Mouse (Mus musculus) gastrocnemius, postnatal 25 days (tissue): ENCODE results near the gene 1700020D05Rik. TPM values are rescaled to one million over a fixed set of nuclear protein-coding genes. Genes with fewer than 3 reads are reported as not detected.

Experiments
- DNase-seq: peaks from one replicate; pipeline ENCODE4 v3.0.0; 2022
- total RNA-seq, 2 experiments: library from RNA; stranded (reverse); gene quantifications; 1 replicate in 1 of 2; 2 replicates in 1 of 2; pipeline ENCODE4 v1.2.3; 2021

Gene 1700020D05Rik
- total RNA-seq, 2 experiments from 2014 or later = 0.64 to 0.88 TPM

DNA sequence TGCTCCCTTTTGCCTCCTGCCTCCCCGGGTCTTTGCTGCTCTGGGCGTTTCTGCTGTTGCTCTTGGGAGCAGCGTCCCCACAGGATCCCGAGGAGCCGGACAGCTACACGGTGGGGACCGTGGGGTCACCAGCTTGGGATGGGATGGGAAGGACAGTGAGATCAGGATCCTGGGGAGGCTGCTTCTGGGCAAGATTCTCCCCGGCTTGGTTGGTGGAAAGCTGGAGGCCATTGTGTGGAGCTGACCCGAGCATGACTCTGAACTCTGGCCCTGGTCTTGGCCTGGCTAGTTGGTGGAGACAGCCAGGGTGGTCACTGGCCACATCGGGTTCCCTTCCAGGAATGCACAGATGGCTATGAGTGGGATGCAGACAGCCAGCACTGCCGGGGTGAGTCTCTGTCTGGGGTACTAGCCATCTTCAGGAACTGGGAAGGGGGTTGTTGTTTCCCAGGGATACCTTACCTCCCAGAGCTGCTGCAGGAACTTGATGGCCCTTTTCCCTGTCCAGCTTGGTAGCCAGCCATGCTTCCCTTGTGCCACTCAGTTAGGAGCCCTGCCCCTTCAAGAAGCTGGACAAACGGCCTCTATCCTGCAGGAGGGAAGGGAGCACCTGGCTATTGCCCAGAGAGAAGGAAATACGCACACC, 28.4 kb downstream of the 1700020D05Rik start:
- DNase-seq = no peak

DNA sequence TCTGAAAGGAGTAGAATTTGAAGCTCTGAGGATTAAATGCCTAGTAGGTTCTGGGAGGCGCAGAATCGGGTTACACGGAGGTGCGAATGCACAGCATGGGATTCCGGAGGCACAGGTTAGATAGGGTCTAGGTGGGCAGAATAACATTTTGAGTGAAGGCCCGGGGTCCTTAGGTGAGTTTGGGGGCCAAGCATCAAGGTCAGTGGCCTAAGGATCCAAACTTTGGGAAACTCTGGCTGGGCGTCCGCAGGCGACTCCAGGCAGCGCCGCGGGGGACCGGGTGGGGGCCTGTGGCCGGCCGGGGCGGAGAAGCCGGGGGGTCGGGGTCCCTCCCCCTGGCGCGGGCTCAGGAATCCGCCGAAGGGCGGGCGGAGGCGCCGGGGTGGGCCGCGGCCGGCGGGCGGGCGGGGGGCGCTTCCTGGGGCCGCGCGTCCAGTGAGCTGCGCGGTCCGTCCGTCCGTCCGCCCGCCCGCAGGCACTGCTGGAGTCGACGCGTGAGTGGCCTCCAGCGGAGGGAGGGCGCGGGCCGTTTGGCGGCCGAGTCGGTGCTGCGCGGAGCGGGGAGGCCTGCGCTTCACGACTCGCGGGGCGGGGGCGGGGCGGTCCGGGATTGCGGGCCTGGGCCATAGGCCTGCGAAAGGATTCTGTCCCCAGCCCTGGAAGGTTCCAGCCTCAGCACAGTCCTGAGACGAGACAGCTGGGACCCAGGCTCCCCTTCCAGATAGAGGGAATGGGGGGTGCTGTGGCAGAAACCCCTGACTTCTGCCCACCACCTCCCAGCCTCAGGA, 29.1 kb downstream of the 1700020D05Rik start:
- peak; percentile 59 for DNase-seq

DNA sequence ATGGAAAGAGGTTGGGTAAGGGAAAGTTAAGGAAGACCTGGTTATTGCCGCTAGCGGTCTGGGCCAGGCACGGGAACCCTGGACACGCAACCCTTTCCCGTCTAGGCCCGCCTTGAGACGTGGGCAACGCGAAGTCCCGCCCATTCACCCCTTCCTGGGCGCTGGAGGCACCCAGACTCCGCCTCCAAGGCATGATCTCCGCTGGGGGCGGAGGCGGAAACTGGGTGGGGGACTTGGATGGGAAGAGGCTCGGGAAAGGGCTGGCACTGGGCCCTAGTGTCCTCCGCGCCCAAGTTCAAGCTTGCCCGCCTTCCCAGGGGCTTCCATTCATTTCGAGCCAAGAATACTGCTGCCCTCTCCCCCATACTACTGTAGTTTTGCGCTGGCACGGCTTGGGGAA, 29.9 kb downstream of the 1700020D05Rik start, which contains the start of gene Efemp2:
Gene Efemp2 (plus strand): TSS at position 235 of the 400 bp plus-strand sequence.
- DNase-seq = peak; percentile 85

DNA sequence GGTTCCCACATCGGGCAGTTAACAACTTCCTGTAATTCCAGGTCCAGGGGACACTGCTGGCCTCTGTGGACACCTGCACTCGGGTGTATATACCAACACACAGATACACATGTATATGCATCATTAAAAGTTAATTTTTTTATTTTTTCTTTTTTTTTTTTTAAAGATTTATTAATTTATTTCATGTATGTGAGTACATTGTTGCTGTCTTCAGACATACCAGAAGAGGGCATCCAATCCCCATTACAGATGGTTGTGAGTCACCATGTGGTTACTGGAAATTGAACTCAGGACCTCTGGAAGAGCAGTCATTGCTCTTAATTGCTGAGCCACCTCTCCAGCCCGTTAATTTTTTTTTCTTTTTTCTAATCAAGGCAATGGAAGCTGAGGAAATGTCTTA, 30.7 kb downstream of the 1700020D05Rik start:
- DNase-seq = no peak

DNA sequence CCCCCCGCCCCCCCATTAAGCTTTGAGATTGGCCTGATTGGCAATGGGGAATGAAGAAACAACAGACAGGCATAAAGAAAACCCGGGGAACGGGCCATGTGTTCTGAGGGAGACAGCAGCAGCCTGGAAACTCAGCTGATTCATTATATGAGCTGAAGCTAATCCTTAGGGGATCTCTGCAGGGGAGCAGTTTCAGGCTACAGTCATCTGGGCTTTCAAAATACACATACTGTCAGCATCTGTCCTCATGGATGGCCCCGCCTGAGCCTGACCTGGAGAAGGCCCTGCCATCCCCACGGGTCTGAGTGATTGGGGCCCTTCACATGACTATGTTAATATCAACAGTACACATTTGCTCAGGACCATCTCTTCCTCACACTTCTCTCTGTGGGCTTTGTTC, 31.7 kb downstream of the 1700020D05Rik start:
- DNase-seq = no peak

DNA sequence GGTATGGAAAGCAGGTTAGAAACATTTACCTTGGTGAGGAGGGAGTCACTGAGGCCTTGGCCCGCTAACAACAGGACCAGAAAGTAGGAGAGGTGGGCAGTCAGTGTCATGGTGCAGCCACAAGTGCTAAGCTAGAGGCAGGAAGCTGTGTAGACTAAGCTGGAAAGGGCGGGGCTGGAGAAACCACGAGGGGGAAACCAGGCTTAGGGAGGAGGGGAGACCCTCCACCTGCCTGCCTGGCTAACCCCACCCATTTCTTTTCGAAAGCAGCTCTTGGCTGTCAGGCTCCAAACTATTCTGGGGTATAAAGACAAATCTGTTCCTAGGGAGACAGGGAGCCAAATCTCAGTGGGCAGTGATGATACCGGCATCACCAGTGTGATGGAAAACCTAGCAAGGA, 35.2 kb downstream of the 1700020D05Rik start, which contains the start of gene Ctsw:
Gene Ctsw (minus strand): TSS at position 134 of the 400 bp plus-strand sequence.
- no peak for DNase-seq

DNA sequence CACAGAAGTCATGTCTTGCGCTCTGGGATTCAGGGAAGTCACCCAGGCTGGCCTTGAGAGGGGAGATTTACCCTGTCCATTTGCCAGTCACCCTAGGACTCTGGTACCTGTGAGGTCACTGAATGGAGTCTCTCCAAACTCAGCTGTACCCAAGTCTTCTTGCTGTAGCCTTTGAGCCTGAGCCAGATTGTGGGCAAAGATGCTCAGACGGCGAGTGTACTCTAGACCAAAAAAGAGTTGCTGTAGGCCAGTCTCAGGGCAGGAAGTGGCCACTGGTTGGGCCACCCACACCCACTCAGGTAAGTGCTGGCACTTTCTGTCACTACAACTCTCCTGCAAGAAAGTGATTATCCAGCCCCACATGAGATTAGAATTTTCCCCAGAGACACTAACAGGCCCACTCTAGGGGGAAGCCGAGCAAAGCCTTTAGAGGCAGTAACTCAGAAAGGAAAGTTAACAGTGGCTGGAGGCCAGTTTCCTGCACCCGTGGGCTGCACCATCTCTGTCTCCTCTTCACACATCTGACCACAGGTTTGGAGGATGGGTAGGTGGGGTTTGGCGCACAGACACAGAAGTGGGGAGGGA, 36.6 kb downstream of the 1700020D05Rik start:
- DNase-seq = no peak

- DNase-seq = no peak
These were observed 38.5 kb downstream of the 1700020D05Rik start for GRCm38 (mm10) chr19:5465037-5465436.

- no peak for DNase-seq
These were observed 39.6 kb downstream of the 1700020D05Rik start for GRCm38 (mm10) chr19:5463791-5464562.

DNA sequence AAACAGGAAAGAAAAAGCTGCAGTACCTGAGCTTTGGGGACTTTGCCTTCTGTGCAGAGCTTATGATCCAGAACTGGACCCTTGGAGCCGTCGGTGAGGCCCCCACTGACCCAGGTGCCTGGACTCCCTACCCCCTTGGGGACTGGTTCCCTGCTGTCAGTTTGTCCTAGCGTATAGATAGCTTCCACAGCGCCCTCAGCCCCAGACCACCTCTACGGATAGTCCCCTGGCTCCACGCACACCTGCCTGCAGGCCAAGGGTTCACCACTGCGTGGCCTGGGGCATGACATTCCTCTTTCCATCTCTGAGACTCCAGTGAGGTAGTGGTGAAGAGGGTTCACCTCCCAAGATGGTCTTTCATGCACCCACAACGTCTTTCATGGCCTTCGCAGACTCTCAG, 40.4 kb downstream of the 1700020D05Rik start:
- DNase-seq = no peak

- DNase-seq = no peak
These were observed 42.2 kb downstream of the 1700020D05Rik start for GRCm38 (mm10) chr19:5461411-5461810.

DNA sequence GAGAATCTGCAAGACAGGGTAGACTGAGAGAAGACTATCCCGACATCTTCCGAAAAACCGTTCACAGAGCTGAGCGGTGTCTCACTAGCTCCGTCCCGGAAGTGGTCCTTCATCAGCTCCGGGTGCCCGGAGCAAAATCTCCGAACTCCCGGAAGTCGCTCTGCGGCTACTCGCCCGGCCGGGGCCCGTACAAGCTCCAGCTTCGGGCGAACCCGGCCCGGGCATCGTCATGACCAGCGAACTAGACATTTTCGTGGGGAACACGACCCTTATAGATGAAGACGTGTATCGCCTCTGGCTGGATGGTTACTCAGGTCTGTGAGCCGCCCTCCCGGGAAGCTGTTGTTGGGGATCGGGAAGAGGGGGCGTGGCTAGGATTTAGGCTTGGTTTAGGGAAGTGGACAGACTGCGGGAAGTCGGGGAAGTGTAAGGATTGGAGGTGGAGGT, 43.1 kb downstream of the 1700020D05Rik start, which contains the start of gene Fibp:
Gene Fibp (plus strand): TSS at position 151 of the 447 bp plus-strand sequence.
- DNase-seq = peak; percentile 81

DNA sequence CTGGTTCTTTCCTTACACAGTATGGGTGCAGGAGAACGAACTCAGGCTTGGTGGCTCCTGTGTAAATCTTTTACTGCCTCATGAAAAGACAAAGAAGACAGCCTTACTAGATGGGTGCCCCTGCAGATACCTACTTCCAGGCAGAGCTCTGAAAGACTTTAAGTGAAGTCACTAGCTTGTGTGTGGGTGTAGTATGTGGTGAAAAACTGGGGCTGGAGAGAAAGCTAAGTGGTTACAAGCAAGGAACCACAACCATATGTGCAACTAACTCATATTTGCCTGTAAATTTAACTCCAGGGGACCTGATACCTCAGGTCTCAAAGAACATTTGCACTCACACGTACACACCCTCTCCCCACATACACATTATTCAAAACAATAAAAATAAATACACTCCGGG, 43.7 kb downstream of the 1700020D05Rik start:
- DNase-seq = no peak

- DNase-seq = no peak
These were observed 44.6 kb downstream of the 1700020D05Rik start for GRCm38 (mm10) chr19:5459019-5459418.

GRCm38 (mm10) chr19:5457746-5458442, 45.7 kb downstream of the 1700020D05Rik start, which contains the start of gene Ccdc85b:
TSS of gene Ccdc85b (minus strand) at chr19:5457894.
- no peak for DNase-seq

DNA sequence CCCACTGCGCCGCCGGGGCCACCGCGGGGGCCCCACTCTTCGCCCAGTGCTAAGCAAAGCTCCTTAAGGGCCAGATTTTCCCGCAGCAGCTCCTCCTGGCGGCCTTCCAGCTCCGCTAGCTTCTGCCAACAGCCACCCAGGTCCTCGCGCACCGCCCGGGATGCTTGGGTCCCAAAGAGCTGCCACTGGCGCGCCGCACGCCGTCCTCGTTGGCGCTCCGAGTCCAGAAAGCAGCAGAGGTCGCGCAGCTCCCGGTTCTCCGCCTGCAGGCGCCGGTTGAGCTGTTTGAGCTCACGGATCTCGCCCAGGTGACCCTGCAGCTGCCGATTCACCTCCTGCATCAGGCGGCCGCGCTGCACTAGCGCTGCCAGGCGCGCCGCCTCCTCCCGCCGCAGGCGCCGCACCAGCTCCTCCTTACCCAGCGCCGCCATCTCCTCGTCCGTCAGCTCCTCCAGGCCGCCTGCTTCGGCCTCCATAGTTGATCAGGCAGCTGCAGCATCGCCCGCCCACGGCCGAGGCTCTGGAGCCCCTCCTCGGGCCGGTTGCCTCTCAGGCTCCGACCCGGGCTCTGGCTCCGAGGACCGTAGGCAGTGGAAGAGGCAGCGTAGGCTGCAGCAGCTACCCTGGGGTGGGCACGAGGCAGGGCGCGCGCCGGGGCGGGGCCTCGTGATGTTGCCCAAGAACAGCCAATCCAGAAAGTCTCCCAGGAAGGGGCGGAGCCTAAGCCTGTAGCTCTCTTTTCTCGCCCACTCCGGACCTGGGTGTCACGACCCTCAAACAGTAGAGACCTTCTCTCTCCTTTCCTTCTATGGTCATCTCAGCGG, 46.5 kb downstream of the 1700020D05Rik start:
- peak; percentile 96 for DNase-seq

DNA sequence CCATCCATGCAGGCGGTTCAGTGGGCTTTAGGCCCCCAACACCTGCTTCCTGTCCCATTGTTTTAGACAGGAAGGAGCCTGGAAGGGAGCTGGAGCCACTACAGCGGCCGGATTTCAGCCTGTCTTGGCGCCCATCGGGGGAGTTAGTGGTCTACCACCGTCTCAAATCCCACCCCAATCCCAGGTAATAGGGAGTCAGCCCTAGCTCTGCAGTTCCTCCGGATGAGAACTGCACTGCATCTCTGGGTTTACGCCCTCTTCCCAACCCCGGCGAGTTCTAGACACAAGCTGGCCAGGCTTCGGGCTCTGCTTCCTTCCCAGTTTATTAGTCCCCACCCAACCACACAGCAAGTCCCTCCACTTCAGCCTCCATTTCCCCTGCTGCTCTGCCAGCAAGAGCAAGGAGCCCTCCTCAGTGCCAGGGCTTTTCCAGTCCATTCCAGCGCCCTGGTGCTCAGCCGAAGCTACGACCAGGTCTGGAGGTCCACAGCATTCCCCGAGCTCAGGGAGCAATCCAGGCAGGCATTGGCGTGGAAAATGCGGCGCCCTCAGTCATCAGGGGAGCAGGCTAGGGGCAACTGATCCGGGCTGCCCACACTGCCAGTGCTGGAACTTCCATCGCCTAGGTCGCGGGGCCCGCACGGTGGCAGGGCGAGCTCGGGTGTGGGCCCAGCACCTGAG, 47.2 kb downstream of the 1700020D05Rik start:
- DNase-seq = no peak

- DNase-seq = no peak
These were observed 48.0 kb downstream of the 1700020D05Rik start for GRCm38 (mm10) chr19:5455568-5455967.

GRCm38 (mm10) chr19:5455037-5455436, 48.5 kb downstream of the 1700020D05Rik start:
- no peak for DNase-seq
